Mouse (Mus musculus) brain, adult 2 months (tissue): ENCODE measurements around the gene 1700003E16Rik.

Experiments
- DNase-seq: peaks from one replicate; pipeline ENCODE4 v3.0.0; 2011; ENCODE audit warnings: low read depth, low spot score

Gene 1700003E16Rik

GRCm38 (mm10) chr6:83127419-83127818 is 28.8 kb upstream of the 1700003E16Rik start:
- no peak for DNase-seq

GRCm38 (mm10) chr6:83131469-83132034 is 24.7 kb upstream of the 1700003E16Rik start:
- DNase-seq, result no peak

- no peak for DNase-seq
These were observed 23.9 kb upstream of the 1700003E16Rik start for GRCm38 (mm10) chr6:83132176-83132919.

- DNase-seq, result no peak
These were observed 22.0 kb upstream of the 1700003E16Rik start for GRCm38 (mm10) chr6:83134226-83134625.

GRCm38 (mm10) chr6:83134951-83135513 is 21.2 kb upstream of the 1700003E16Rik start, which contains the start of gene Rtkn:
Gene Rtkn, plus strand, starts transcription at chr6:83135463.
- no peak for DNase-seq

- DNase-seq, result no peak
These were observed 20.5 kb upstream of the 1700003E16Rik start for GRCm38 (mm10) chr6:83135571-83136161.

- no peak for DNase-seq
These were observed 19.8 kb upstream of the 1700003E16Rik start for GRCm38 (mm10) chr6:83136291-83136880.

- peak; percentile 85 for DNase-seq
These were observed 19.2 kb upstream of the 1700003E16Rik start for GRCm38 (mm10) chr6:83136881-83137575.

- peak; percentile 92 for DNase-seq
These were observed 18.6 kb upstream of the 1700003E16Rik start for GRCm38 (mm10) chr6:83137576-83137950.

GRCm38 (mm10) chr6:83138056-83138455 is 18.1 kb upstream of the 1700003E16Rik start:
- DNase-seq, result no peak

- DNase-seq, result no peak
These were observed 16.2 kb upstream of the 1700003E16Rik start for GRCm38 (mm10) chr6:83140044-83140443.

- DNase-seq, result no peak
These were observed 14.6 kb upstream of the 1700003E16Rik start for GRCm38 (mm10) chr6:83141636-83142035.

- DNase-seq, result peak; percentile 77
These were observed 13.9 kb upstream of the 1700003E16Rik start for GRCm38 (mm10) chr6:83142211-83142731.

- peak; percentile 77 for DNase-seq
These were observed 13.3 kb upstream of the 1700003E16Rik start for GRCm38 (mm10) chr6:83142886-83143285.

- DNase-seq, result peak; percentile 74
These were observed 11.0 kb upstream of the 1700003E16Rik start for GRCm38 (mm10) chr6:83145209-83145608.

- DNase-seq, result peak; percentile 55
These were observed 10.4 kb upstream of the 1700003E16Rik start for GRCm38 (mm10) chr6:83145805-83146204.

- no peak for DNase-seq
These were observed 8.9 kb upstream of the 1700003E16Rik start for GRCm38 (mm10) chr6:83147280-83147679.

- DNase-seq, result no peak
These were observed 4.5 kb upstream of the 1700003E16Rik start for GRCm38 (mm10) chr6:83151721-83152120.

GRCm38 (mm10) chr6:83153038-83153437 is 3.2 kb upstream of the 1700003E16Rik start:
- no peak for DNase-seq

- DNase-seq, result no peak
These were observed 2.7 kb upstream of the 1700003E16Rik start for GRCm38 (mm10) chr6:83153485-83153884.

- peak; percentile 57 for DNase-seq
These were observed 509 bp upstream of the 1700003E16Rik start for GRCm38 (mm10) chr6:83155552-83156238.
